In genomic region chr2:179875147-179875546, GRCm38 (mm10) we compare ENCODE assay signal across 8 mouse cellular contexts.
DNase-seq lines count a peak whose midpoint lies in the region; ATAC-seq and TF ChIP-seq lines count a peak whose summit lies in the region.

No protein-coding gene starts in this region.

- ATAC-seq in granulocyte monocyte progenitor cell, adult 5-6 weeks (replicated peaks; ENCODE audit: poor library complexity, severe bottlenecking) = peak; percentile 69
- peak; percentile 53 for ATAC-seq in kidney, embryonic 15.5 days (replicated peaks; ENCODE audit: low FRiP score)
- ATAC-seq in neural tube, embryonic 11.5 days (ENCODE audit: insufficient read depth, low FRiP score, low TSS enrichment) = peak; percentile 42; the same call in 1 of the 2 replicates

- no peaks in the 10 kb centered on the region for H3K4me1 ChIP-seq in kidney, embryonic 15.5 days
- H3K4me1 ChIP-seq in neural tube, embryonic 11.5 days (ENCODE audit: control insufficient read depth, insufficient read depth, low read length) = no peaks in the 10 kb centered on the region; the same call in 1 of the 2 replicates
- no peaks in the 10 kb centered on the region; the same call in 1 of the 2 replicates for H3K4me1 ChIP-seq in testis, adult 2 months (ENCODE audit: control insufficient read depth, insufficient read depth, low read length)

- no peaks in the 10 kb centered on the region for H3K9me3 ChIP-seq in kidney, embryonic 15.5 days (replicated peaks)
- H3K9me3 ChIP-seq in neural tube, embryonic 11.5 days (ENCODE audit: control insufficient read depth, low read length) = no peaks in the 10 kb centered on the region

- WGBS in kidney, embryonic 15.5 days = 3% methylated on average over 3 of the region's 3 CpGs
- WGBS in neural tube, embryonic 11.5 days = 3% methylated on average over 3 of the region's 3 CpGs

- no peak overlapping the region for H3K27ac ChIP-seq in kidney, embryonic 15.5 days
- H3K27ac ChIP-seq in neural tube, embryonic 11.5 days (ENCODE audit: low read depth, low read length) = no peak overlapping the region
- H3K27ac ChIP-seq in testis, adult 2 months (ENCODE audit: control insufficient read depth, insufficient read depth, low read depth, low read length) = no peak overlapping the region

- no peak for TF ChIP-seq POLR2A in testis, adult 2 months (IDR thresholded peaks at IDR 0.05; ENCODE audit: control insufficient read depth, low read depth, low read length)

- H3K27me3 ChIP-seq in kidney, embryonic 15.5 days = no peaks in the 10 kb centered on the region
- H3K27me3 ChIP-seq in neural tube, embryonic 11.5 days (ENCODE audit: control insufficient read depth, insufficient read depth, low read length) = no peaks in the 10 kb centered on the region
- no peaks in the 10 kb centered on the region for H3K27me3 ChIP-seq in testis, adult 2 months (ENCODE audit: control insufficient read depth, insufficient read depth, low read length)

- no peak overlapping the region for H3K4me2 ChIP-seq in kidney, embryonic 15.5 days
- no peak overlapping the region for H3K4me2 ChIP-seq in neural tube, embryonic 11.5 days (ENCODE audit: low read depth)

- DNase-seq in CD4-positive helper T cell, adult 2 months (ENCODE audit: low read depth, low spot score) = peak; percentile 51
- peak; percentile 78 for DNase-seq in adrenal gland, postnatal 10 days
- DNase-seq in embryo, embryonic 11 days = peak; percentile 82
- DNase-seq in liver = peak; percentile 67
- peak; percentile 79 for DNase-seq in neural tube, embryonic 11.5 days (ENCODE audit: low spot score)

- no peak overlapping the region for H3K4me3 ChIP-seq in kidney, embryonic 15.5 days (replicated peaks)
- H3K4me3 ChIP-seq in neural tube, embryonic 11.5 days (ENCODE audit: low read depth, low read length) = no peak overlapping the region
- H3K4me3 ChIP-seq in testis, adult 2 months (ENCODE audit: control insufficient read depth, low read depth, low read length) = no peak overlapping the region

- H3K36me3 ChIP-seq in kidney, embryonic 15.5 days = no peaks in the 10 kb centered on the region
- no peaks in the 10 kb centered on the region for H3K36me3 ChIP-seq in neural tube, embryonic 11.5 days (ENCODE audit: control insufficient read depth, insufficient read depth, low read length)
- H3K36me3 ChIP-seq in testis, adult 2 months (ENCODE audit: control insufficient read depth, insufficient read depth, low read length) = no peaks in the 10 kb centered on the region

- TF ChIP-seq CTCF in testis, adult 2 months (IDR thresholded peaks at IDR 0.05; ENCODE audit: control insufficient read depth, insufficient read depth, insufficient replicate concordance, low read depth, low read length) = peak; percentile 88

- H3K9ac ChIP-seq in kidney, embryonic 15.5 days = no peak overlapping the region
- no peak overlapping the region for H3K9ac ChIP-seq in neural tube, embryonic 11.5 days (ENCODE audit: low read length)
